Mouse (Mus musculus) limb, embryonic 13.5 days (tissue): ENCODE data around the gene Phf21a. TPM values are rescaled to one million over a fixed set of nuclear protein-coding genes. Genes with fewer than 3 reads are reported as not detected.

Experiments used
- ATAC-seq: fragments of 200-750 bp; cut with Nextera tagmentation; 2 replicates; pipeline ENCODE4 v1.8.0; 2017; ENCODE audit warnings: low read depth, moderate number of reproducible peaks, moderate TSS enrichment; ENCODE audit not compliant: low FRiP score
- H3K27ac ChIP-seq: fragments of 300-500 bp; sonication (generic); 2 replicates; pipeline ENCODE4 v1.5.1; 2015; ENCODE audit warnings: inconsistent platforms, mild to moderate bottlenecking, moderate library complexity
- H3K27me3 ChIP-seq: fragments of 300-500 bp; sonication (generic); 2 replicates; pipeline ENCODE4 v1.6.1; 2015; ENCODE audit warnings: mild to moderate bottlenecking, inconsistent platforms
- H3K36me3 ChIP-seq: fragments of 300-500 bp; sonication (generic); 2 replicates; pipeline ENCODE4 v1.6.1; 2015; ENCODE audit warnings: inconsistent platforms, mild to moderate bottlenecking, moderate library complexity
- H3K4me1 ChIP-seq: fragments of 300-500 bp; sonication (generic); 2 replicates; pipeline ENCODE4 v1.6.1; 2015; ENCODE audit warnings: inconsistent platforms
- H3K4me2 ChIP-seq: fragments of 300-500 bp; sonication (generic); replicated peaks from 2 replicates; pipeline ENCODE4 v1.6.1; 2015; ENCODE audit warnings: inconsistent platforms, mild to moderate bottlenecking, moderate library complexity
- H3K4me3 ChIP-seq: fragments of 300-500 bp; sonication (generic); 2 replicates; pipeline ENCODE4 v1.5.1; 2015; ENCODE audit warnings: moderate library complexity, mild to moderate bottlenecking, inconsistent platforms
- H3K9ac ChIP-seq: fragments of 300-500 bp; sonication (generic); 2 replicates; pipeline ENCODE4 v1.6.1; 2015; ENCODE audit warnings: mild to moderate bottlenecking, inconsistent platforms
- H3K9me3 ChIP-seq: fragments of 300-500 bp; sonication (generic); 2 replicates; pipeline ENCODE4 v1.6.1; 2016; ENCODE audit warnings: inconsistent platforms
- WGBS: fragments of 180-500 bp; shearing (Covaris S2); methylation state at CpG from one replicate; pipeline ENCODE4 v1.1.7; 2015; 5-methylcytosine and 5-hydroxymethylcytosine counted together
- polyA plus RNA-seq: library from polyadenylated mRNA; unstranded; fragments of >200 nt; fragmentation: Nextera tagmentation; extraction: Ambion mirVana; gene quantifications from 2 replicates; pipeline ENCODE4 v1.2.1, GENCODE M21; 2015

The Phf21a gene
- polyA plus RNA-seq, 1 experiment from 2014 or later, result 46.8 TPM

DNA sequence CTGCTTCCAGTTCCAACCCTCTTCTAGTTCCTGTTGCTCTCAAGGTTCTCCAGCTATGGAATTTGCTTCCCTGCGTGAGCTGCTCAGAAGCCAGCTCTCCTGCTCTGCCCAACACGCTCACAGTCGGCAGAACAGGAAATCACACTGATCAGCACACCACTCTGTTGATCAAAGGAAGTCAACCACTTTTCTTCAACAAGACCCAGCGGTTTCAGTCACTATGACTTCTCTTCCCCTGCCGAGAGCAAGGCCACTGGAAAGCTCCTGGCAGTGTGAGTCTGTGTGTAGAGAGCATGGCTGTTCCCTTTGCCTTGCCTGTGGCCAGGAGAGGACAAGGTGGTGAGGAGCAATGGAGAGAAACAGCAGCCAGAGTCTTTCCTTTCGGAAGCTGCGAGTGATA is 163.2 kb downstream of the Phf21a start:
- Histone ChIP-seq H3K36me3 (peaks cover 26% of the 10 kb centered on the region), H3K4me1 (0 out of 2 replicates have a peak, but pooled peaks cover 5% of the 10 kb centered on the region), H3K27me3 (no peaks in the 10 kb centered on the region), H3K9ac (no peak overlapping the region), H3K27ac (no peak overlapping the region; the same call in 1 of the 2 replicates), H3K4me2 (no peak overlapping the region), H3K4me3 (no peak overlapping the region), H3K9me3 (no peaks in the 10 kb centered on the region)
- ATAC-seq, result no peak
- WGBS, result 57% methylated on average over 7 of the region's 7 CpGs

DNA sequence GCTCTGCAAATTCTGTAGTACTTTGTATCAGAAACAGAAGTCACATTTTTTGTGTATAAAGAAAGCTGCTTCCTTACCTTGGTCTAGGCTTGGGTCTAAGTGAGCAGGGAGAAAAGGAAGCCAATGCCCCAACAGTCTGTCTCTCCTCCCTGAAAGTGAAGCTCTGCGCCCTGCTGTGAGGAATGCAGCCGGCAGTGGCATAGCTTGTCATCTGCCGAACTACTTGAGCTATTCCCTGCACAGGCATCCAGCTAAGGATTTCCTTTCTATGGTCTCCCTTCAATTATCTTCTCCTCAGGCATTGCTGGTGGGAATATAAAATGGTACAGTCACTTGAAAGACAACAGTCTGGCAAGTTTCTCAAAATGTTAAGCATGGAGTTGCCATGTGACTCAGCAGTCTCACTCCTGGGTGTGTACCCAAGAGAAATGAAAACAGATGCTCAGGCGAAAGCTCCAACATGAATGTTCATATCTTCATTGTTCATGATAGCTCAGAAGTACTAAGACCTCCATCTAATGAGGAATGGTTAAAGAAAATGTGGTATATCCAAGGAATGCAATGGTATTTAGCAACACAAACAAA is 164.5 kb downstream of the Phf21a start:
- Histone ChIP-seq H3K9me3 (no peaks in the 10 kb centered on the region), H3K27me3 (no peaks in the 10 kb centered on the region), H3K4me1 (0 out of 2 replicates have a peak, but pooled peaks cover 5% of the 10 kb centered on the region), H3K9ac (no peak overlapping the region), H3K4me2 (no peak overlapping the region), H3K4me3 (no peak overlapping the region), H3K27ac (no peak overlapping the region), H3K36me3 (peaks cover 26% of the 10 kb centered on the region)
- 64% methylated on average over 4 of the region's 4 CpGs for whole genome bisulfite sequencing
- ATAC-seq, result no peak

DNA sequence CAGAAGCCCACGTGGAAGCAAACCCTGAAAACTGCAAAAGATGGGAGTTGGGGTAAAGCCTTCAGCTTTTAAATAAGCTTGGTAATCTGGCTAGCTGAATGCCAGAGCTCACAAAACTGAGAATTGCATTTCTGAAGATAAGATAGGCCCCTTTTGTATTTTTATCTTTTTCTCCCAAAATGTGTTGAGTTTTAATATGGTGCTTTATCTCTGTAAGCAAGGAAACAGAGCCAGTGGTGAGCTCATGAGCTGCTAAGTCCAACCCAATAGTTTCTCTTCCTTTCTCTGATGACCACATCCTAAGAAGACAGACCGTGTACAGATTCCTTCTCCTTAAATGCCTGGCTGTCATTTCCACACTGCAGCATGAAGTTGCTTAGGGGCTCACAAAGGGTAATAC is 167.0 kb downstream of the Phf21a start:
- H3K4me1 ChIP-seq, result 0 out of 2 replicates have a peak, but pooled peaks cover 5% of the 10 kb centered on the region
- no peak overlapping the region for H3K4me2 ChIP-seq
- H3K4me3 ChIP-seq, result no peak overlapping the region
- ATAC-seq, result no peak
- 81% methylated on average over 2 of the region's 2 CpGs for whole genome bisulfite sequencing
- H3K9ac ChIP-seq, result no peak overlapping the region
- H3K27ac ChIP-seq, result no peak overlapping the region
- H3K27me3 ChIP-seq, result no peaks in the 10 kb centered on the region
- H3K9me3 ChIP-seq, result no peaks in the 10 kb centered on the region
- H3K36me3 ChIP-seq, result peaks cover 26% of the 10 kb centered on the region

- Histone ChIP-seq H3K9me3 (no peaks in the 10 kb centered on the region), H3K4me3 (no peak overlapping the region), H3K27ac (no peak overlapping the region), H3K9ac (no peak overlapping the region), H3K36me3 (peaks cover 21% of the 10 kb centered on the region), H3K4me2 (no peak overlapping the region), H3K4me1 (no peaks in the 10 kb centered on the region), H3K27me3 (no peaks in the 10 kb centered on the region)
- 83% methylated on average over 9 of the region's 9 CpGs for WGBS
- no peak for ATAC-seq
Measured at GRCm38 (mm10) chr2:92266100-92266617, 173.2 kb downstream of the Phf21a start.

GRCm38 (mm10) chr2:92269227-92269626 is 176.3 kb downstream of the Phf21a start:
- H3K36me3 ChIP-seq, result peaks cover 21% of the 10 kb centered on the region
- H3K9me3 ChIP-seq, result no peaks in the 10 kb centered on the region
- no peak overlapping the region for H3K4me2 ChIP-seq
- no peaks in the 10 kb centered on the region for H3K27me3 ChIP-seq
- no peak overlapping the region for H3K9ac ChIP-seq
- no peak for ATAC-seq
- H3K4me1 ChIP-seq, result peaks cover 10% of the 10 kb centered on the region
- no peak overlapping the region for H3K4me3 ChIP-seq
- no peak overlapping the region for H3K27ac ChIP-seq
- 89% methylated on average over 5 of the region's 5 CpGs for WGBS

DNA sequence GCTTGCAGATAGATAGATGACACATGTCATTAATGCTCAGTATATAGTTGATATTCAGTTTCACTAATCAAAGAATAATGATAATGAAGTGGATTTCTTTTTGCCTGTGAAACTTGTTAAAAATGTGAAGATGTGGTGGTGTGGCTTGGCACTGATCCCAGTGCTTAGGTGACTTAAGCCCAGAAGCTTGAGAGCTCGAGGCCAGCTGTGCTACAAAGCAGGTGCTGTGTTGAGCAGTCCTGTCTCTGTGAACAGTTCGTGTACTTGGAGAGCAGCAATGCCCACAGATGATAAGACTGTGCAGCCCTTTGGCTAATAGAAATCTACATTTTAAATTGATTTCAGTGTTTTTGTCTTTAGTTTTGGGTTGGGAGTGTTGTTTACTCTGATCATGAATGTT is 179.6 kb downstream of the Phf21a start:
- ATAC-seq, result no peak
- no peak overlapping the region for H3K4me3 ChIP-seq
- no peak overlapping the region for H3K4me2 ChIP-seq
- H3K27ac ChIP-seq, result no peak overlapping the region
- WGBS, result 27% methylated on average over 2 of the region's 2 CpGs
- no peak overlapping the region for H3K9ac ChIP-seq
- H3K27me3 ChIP-seq, result no peaks in the 10 kb centered on the region
- H3K9me3 ChIP-seq, result no peaks in the 10 kb centered on the region
- peaks cover 10% of the 10 kb centered on the region for H3K4me1 ChIP-seq
- H3K36me3 ChIP-seq, result peaks cover 18% of the 10 kb centered on the region

DNA sequence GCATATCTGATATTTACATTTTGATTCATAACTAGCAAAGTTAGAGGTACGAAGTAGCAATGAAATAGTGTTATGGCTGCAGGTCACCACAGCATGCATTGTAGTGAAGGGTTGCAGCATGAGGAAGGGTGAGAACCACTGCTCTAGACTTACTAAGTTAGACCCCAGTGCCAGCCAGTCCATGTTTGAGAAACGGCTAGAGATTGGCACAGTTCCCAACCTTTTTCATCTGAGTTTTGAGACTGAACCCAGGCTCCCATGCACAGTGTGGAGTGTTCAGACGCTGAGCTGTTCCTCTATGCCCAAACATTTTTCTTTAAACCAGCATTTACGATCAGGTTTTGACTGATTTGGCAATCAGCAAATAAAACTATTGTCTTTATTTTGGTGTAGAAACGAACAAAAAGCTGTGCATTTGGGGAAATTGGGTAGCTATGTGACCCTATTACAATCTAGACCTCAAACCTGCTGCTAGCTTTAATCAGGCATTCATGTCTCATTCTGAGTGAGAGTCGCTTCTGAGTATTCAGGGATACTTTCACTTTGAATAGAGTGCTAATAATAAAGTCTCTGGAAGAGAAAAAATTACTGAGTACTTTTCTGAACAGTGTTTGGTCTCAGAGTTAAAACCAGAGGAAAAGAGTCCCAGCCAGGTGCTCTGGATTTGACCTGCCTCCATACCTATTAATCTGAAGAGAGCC is 180.3 kb downstream of the Phf21a start:
- no peak for ATAC-seq
- Histone ChIP-seq H3K9me3 (no peaks in the 10 kb centered on the region), H3K9ac (no peak overlapping the region), H3K36me3 (peaks cover 14% of the 10 kb centered on the region), H3K27me3 (no peaks in the 10 kb centered on the region), H3K4me1 (peaks cover 10% of the 10 kb centered on the region), H3K27ac (no peak overlapping the region), H3K4me3 (no peak overlapping the region), H3K4me2 (no peak overlapping the region)
- WGBS, result 78% methylated on average over 6 of the region's 6 CpGs

DNA sequence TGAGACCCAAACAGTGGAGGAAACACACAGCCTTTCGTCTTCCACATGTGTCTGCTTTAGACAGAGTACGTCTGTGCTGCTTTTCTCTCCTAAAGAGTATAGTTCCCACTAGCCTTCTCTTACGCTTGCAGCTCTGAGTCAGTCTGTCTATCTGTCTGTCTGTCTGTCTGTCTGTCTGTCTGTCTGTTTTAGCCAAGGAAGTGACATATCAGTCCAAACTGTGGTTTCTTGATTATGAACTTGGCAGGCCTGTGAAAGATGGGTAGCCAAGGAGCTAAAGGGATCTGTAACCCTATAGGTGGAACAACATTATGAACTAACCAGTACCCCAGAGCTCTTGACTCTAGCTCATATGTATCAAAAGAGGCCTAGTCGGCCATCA is 180.9 kb downstream of the Phf21a start:
- H3K27me3 ChIP-seq, result no peaks in the 10 kb centered on the region
- no peak overlapping the region for H3K4me3 ChIP-seq
- H3K9me3 ChIP-seq, result no peaks in the 10 kb centered on the region
- WGBS, result 88% methylated on average over 4 of the region's 4 CpGs
- ATAC-seq, result no peak
- H3K9ac ChIP-seq, result no peak overlapping the region
- H3K36me3 ChIP-seq, result peaks cover 11% of the 10 kb centered on the region
- no peak overlapping the region for H3K27ac ChIP-seq
- H3K4me2 ChIP-seq, result no peak overlapping the region
- H3K4me1 ChIP-seq, result peaks cover 10% of the 10 kb centered on the region

DNA sequence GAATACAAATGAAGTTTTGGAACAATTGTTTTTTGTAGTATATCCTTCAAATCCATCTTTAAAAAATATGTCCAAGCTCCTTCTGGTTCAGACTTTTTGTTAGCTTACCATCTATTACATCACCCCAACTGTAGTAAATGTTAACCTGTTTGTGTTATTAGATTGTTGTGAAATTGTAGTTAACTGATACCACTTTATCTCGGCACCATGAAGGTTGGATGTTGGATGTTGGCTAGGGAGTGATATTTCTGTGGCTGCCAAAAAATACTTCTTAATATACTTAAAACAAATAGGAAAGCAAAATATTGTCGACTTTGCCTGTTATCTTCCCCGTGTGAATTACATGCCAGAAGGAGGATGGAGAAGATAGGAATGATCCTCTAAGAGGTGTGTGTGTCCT is 184.9 kb downstream of the Phf21a start:
- H3K4me1 ChIP-seq, result peaks cover 13% of the 10 kb centered on the region
- no peak overlapping the region for H3K4me3 ChIP-seq
- no peak overlapping the region for H3K9ac ChIP-seq
- no peak for ATAC-seq
- H3K36me3 ChIP-seq, result no peaks in the 10 kb centered on the region
- no peak overlapping the region for H3K4me2 ChIP-seq
- WGBS, result 82% methylated on average over 3 of the region's 3 CpGs
- no peak overlapping the region for H3K27ac ChIP-seq
- no peaks in the 10 kb centered on the region for H3K9me3 ChIP-seq
- no peaks in the 10 kb centered on the region for H3K27me3 ChIP-seq

- H3K4me3 ChIP-seq, result no peak overlapping the region
- no peaks in the 10 kb centered on the region for H3K36me3 ChIP-seq
- no peak overlapping the region for H3K9ac ChIP-seq
- H3K4me1 ChIP-seq, result 0 out of 2 replicates have a peak, but pooled peaks cover 7% of the 10 kb centered on the region
- H3K27me3 ChIP-seq, result no peaks in the 10 kb centered on the region
- no peaks in the 10 kb centered on the region for H3K9me3 ChIP-seq
- H3K27ac ChIP-seq, result no peak overlapping the region
- WGBS, result 87% methylated on average over 7 of the region's 7 CpGs
- ATAC-seq, result no peak
- H3K4me2 ChIP-seq, result no peak overlapping the region
Measured at GRCm38 (mm10) chr2:92278663-92279062, 185.7 kb downstream of the Phf21a start.

DNA sequence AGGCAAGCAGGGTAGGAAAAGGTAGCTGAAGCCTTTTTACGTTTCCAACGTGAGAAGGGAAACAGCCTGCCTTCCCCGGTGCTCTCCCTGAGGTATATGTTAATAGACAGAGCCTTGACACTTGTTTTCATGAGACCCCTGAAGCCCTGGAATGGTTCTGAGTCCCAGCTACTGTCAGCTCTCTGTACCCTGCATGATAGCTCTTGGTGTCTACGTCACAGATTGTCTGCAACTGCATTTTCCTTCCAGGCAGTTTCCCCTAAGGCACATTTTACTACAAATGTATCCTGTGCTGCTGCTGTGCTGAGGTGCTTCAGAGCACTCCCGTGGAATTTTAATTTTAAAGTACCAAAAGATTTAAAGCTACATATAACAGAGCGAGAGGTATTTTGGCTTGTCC is 186.5 kb downstream of the Phf21a start:
- 68% methylated on average over 6 of the region's 6 CpGs for WGBS
- H3K4me3 ChIP-seq, result no peak overlapping the region
- no peaks in the 10 kb centered on the region for H3K27me3 ChIP-seq
- H3K36me3 ChIP-seq, result no peaks in the 10 kb centered on the region
- 0 out of 2 replicates have a peak, but pooled peaks cover 7% of the 10 kb centered on the region for H3K4me1 ChIP-seq
- ATAC-seq, result no peak
- H3K9me3 ChIP-seq, result no peaks in the 10 kb centered on the region
- H3K9ac ChIP-seq, result no peak overlapping the region
- H3K27ac ChIP-seq, result no peak overlapping the region
- no peak overlapping the region for H3K4me2 ChIP-seq

- Histone ChIP-seq H3K4me2 (no peak overlapping the region), H3K36me3 (no peaks in the 10 kb centered on the region), H3K9me3 (no peaks in the 10 kb centered on the region), H3K9ac (no peak overlapping the region), H3K4me3 (no peak overlapping the region), H3K27ac (no peak overlapping the region), H3K4me1 (no peaks in the 10 kb centered on the region), H3K27me3 (no peaks in the 10 kb centered on the region)
- no peak for ATAC-seq
- WGBS, result 77% methylated on average over 5 of the region's 5 CpGs
Measured at GRCm38 (mm10) chr2:92285597-92285996, 192.7 kb downstream of the Phf21a start.
